Mouse (Mus musculus) urinary bladder, postnatal 25 days (tissue): ENCODE results near the gene Naa35.

Experiments
- DNase-seq: peaks from one replicate; pipeline ENCODE4 v3.0.0; 2022; ENCODE audit warnings: low spot score

Gene Naa35

DNA sequence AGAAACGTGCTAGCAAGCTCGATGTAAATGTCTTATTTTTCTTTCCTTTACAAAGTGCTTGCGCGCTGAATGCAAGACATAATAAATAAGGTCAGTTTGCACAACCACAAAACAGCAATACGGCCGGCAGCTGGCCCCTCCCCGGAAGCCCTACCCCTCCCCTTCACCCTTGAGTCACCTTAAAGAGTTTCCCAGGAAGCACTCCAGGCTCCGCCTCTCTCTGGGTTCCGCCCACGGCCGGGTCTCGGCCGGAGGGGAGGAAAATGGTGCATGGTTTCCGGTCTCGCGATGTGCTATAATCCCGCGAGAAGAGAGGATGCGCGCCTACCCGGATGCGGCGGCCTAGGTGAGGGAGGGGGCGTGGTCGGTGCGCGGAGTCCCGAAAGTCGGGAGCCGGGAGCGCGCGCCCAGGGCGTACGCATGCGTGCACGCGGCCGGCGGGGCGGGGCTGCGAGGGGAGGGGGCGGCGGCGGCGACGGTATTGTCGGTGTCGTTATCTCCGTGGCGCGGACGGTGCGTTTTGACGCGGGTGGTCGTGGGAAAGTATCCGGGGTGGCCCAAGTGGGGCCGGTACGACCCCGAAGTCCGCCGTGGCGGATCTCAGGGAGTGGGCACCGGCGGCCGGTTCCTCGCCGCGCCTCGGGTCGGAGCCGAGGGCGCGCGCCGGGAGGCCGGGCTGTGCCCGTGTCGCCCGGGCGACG is at the start of gene Naa35, which contains the start of gene Agtpbp1:
TSS of gene Naa35 (plus strand) at position 313 of the 701 bp plus-strand sequence.
TSS of gene Agtpbp1 (minus strand) at position 281 of the 701 bp plus-strand sequence.
- DNase-seq: peak; percentile 99

DNA sequence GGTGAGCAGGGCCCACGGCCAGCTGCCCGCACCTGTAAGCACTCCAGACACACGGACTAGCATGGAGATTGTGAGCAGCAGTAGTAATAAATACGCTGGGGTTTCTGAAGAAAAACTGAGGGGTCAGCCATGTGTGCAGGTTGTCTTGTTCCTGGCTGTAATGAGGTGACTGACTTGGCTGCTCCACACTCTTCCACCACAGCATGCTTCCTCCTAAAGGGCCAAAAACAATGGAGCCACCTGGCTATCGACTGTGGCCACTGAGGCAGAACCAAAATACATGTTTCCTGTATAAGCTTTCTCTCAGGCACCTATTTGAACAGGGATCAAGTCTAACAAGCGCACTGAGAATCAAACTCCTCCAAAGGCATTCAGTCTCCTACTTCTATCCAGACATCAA is 49.3 kb upstream of the Naa35 start:
- DNase-seq: no peak

DNA sequence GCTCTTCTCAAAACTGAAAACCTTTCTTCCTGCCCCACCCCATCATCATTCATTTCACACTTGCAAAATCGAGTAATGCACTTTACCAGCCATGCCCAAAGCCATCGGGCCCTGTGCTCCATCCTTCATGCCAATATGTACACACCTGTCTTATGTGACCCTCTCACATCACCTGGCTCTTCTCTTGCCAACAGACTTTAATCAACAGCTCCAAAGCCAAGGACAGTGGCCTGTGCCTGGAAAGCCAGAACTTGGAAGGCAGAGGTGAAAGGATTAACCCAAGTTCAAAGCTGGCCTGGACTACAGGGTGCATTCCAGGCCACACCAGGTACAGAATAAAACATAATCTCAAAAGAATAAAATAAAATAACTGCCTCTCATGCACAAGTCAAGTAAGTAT is 48.4 kb upstream of the Naa35 start:
- DNase-seq: no peak

DNA sequence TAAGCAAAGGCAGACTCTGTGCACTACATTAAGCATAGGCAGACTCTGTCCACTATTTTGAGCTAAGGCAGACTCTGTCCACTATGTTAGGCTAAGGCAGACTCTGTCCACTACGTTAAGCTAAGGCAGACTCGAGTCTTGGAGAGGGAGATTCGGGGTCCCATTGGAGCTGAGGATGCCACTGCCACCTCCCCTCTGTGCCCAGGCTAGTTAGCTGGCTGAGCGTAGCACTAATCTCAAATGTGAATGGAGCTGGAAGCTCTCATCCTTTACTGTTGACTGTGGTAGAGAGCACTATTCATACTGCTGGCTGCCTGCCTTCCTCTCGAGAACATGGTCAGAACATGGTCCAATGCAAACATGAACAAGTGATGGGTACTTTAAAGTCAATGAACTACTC is 46.4 kb upstream of the Naa35 start:
- DNase-seq: no peak

DNA sequence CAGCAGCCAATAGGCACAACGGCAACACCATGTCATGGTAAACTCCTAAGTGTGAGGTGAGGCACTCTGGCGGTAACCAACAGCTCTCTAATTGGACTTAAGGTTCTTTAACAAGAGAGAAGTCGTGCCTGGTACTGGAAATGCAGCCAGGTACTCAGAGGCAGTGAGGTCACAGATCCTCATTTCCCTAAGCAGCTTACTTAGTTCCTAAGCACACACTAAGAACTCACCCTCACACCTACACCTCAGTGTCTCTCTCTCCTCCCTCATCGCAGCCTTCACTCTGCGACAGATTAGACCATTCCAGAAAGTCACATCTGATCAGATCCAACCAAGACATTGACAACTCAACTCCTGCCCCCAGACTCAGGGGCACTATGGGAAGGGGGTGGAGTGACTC is 45.0 kb upstream of the Naa35 start:
- no peak for DNase-seq

DNA sequence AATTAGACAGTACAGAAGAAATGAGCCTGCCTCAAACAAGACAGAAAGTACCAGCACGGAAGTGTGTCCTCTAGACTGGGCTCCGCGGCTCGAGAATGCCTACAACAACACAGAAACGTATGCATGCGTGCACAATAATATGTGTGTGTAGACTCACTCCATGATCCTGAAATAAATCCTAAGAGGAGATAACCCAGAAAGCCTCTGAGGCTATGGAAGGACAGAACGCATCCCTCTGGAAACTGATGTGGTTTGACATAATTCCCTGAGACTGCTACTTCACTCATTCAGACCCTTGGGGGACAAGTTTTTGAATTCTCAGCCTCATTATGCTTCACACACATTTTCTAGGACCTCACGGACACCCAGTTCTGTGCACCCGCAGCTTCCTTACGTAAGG is 42.6 kb upstream of the Naa35 start:
- DNase-seq: no peak

- DNase-seq: no peak
These were observed 38.0 kb upstream of the Naa35 start for GRCm38 (mm10) chr13:59547091-59547490.

DNA sequence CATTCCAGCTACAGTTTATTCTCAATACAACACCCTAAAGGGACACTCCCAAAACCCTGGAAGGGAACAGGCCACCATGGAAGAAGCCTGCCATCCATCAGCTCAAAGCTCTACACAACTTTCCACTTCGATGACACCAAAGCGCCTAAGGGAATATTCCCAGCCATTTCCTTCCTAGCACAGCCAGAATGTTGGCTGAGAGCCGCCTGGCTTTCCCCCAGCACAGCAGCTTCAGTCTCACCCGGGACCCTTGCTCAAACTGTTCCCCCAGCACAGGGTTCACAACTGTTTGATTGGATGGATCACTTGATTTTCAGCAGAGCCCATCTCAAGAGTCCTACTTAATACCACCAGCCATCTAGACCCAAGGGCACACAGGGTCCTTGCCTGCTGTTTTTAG is 37.3 kb upstream of the Naa35 start:
- DNase-seq: no peak

DNA sequence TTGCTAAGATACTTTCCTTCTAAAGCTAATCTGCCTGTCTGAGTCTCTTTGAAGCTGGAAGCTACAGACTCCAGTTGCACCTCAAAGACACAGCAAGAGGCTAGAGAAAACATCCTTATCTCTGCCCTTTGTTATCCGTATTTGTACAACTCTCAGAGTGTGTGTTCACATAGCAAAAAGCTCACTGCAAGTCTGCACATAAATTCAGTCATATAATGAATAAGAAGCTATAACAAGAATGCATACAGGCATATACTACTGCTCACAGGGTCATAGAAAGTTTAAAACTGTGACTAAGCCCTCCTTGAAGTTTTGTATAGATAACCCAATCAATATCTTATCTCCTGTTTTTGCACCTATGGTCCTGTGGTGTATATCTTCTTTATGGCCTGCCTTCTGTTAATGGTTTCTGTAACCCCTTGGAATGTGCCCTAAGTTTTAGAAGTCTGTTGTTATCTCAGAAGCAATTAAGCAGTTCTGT is 35.7 kb upstream of the Naa35 start:
- DNase-seq: no peak

- DNase-seq: no peak
These were observed 32.8 kb upstream of the Naa35 start for GRCm38 (mm10) chr13:59552286-59552685.

- DNase-seq: no peak
These were observed 32.3 kb upstream of the Naa35 start for GRCm38 (mm10) chr13:59552751-59553150.

GRCm38 (mm10) chr13:59554772-59555505 is 30.1 kb upstream of the Naa35 start:
- DNase-seq: no peak

DNA sequence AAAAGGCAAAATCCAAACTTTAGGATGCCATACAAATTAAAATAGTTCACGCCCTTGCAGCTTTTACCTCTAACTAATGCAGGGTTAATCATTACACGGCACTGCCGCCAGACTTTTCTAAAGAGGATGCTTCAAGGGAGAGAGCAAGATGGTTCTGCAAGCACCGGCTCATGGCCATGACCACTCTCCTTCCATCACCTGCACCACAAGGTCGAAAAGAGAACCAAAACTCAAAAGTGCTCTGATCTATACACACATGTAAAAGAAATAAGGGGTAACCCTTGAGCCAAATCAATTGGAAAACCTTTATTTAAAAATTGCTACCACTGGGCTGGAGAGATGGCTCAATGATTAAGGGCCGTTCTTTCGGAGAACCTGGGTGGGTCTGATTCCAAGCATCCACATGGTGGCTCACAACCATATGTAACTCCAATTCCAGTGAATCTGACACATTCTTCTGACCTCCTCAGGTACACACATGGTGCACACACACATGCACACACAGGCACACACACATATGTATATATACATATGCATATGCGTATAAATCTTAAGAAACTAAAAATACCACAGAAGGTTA is 29.4 kb upstream of the Naa35 start:
- no peak for DNase-seq

DNA sequence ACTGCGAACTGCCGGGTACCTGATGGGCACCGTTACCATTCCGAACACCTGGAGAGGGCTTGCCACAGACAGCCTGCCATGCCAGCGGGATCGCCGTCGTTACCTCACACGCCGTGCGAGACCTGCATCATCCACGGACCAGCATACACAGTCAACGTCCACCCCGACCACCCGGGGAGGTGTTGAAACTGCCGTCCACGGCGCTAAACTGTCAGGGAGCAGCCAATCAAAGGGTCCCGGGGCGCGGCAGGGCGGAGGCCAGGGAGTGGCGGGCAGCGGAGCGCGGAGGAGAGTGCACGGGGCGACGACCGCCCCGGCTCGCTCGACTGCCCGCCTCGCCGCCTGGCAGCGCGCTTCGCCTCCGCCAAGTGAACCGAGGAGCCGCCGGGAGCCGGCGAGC is 28.4 kb upstream of the Naa35 start:
- DNase-seq: peak; percentile 36

- peak; percentile 91 for DNase-seq
These were observed 27.7 kb upstream of the Naa35 start for GRCm38 (mm10) chr13:59557185-59557985.

GRCm38 (mm10) chr13:59558776-59559175 is 26.3 kb upstream of the Naa35 start:
- DNase-seq: no peak

- no peak for DNase-seq
These were observed 22.6 kb upstream of the Naa35 start for GRCm38 (mm10) chr13:59562471-59562870.

- DNase-seq: no peak
These were observed 20.6 kb upstream of the Naa35 start for GRCm38 (mm10) chr13:59564505-59564904.

DNA sequence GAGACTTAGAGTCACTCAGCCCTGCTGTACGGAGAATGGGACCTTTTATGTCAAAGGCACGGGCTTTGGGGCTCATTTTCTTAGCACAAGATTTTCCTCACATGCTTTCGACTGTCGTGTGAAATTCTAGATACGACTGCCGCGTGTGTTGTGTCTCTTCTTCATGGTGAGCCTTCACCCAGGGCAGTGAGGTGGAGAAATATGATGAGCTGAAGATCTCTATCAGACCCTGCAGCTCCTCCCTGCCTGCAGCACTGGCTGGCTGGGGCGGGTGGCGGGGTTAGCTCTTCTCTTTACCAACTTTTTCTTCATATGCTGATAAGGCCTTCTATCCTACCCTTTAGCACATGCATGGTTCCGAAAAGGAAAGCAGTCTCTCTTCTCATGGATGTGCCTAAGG is 20.1 kb upstream of the Naa35 start:
- DNase-seq: no peak

- no peak for DNase-seq
These were observed 19.0 kb upstream of the Naa35 start for GRCm38 (mm10) chr13:59565945-59566520.

DNA sequence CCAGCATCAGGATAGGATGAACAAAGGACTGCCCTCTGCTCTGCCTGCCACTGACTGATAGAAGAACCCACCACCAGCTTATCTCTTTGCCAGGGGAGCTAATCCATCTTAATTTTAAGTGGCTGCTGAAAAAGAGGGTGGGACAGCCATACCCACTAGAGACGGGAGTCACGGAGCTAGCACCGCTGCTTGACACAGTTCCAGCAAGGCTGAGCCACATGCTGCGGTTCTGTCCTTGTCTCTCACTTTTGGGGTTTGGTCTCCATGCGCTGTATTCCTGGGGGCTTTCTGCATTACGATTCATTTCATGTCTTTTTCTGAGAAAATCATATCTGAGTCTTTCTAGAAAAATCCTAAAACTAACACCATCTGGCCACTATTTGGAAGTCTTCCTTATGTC is 14.0 kb upstream of the Naa35 start:
- no peak for DNase-seq

GRCm38 (mm10) chr13:59572549-59572948 is 12.5 kb upstream of the Naa35 start:
- DNase-seq: no peak
